Mouse (Mus musculus) kidney, embryonic 15.5 days (tissue): ENCODE results near the gene Nip7. TPM values are rescaled to one million over a fixed set of nuclear protein-coding genes. Genes with fewer than 3 reads are reported as not detected.
"Not testable (repeated sequence)": the region's sequence is repeated elsewhere in the genome, so short reads cannot be mapped to it uniquely, and the experiment has no call there.

Experiments used
- ATAC-seq: fragments of 200-750 bp; cut with Nextera tagmentation; replicated peaks from 2 replicates; pipeline ENCODE4 v1.8.0; 2017; ENCODE audit warnings: moderate TSS enrichment; ENCODE audit not compliant: low FRiP score
- H3K27ac ChIP-seq: fragments of 300-500 bp; sonication (generic); 2 replicates; pipeline ENCODE4 v1.5.1; 2015; ENCODE audit warnings: mild to moderate bottlenecking, inconsistent platforms
- H3K27me3 ChIP-seq: fragments of 300-500 bp; sonication (generic); 2 replicates; pipeline ENCODE4 v1.6.1; 2015; ENCODE audit warnings: inconsistent platforms
- H3K36me3 ChIP-seq: fragments of 300-500 bp; sonication (generic); 2 replicates; pipeline ENCODE4 v1.6.1; 2015; ENCODE audit warnings: inconsistent platforms
- H3K4me1 ChIP-seq: fragments of 300-500 bp; sonication (generic); 2 replicates; pipeline ENCODE4 v1.6.1; 2015; ENCODE audit warnings: inconsistent platforms
- H3K4me2 ChIP-seq: fragments of 300-500 bp; sonication (generic); 2 replicates; pipeline ENCODE4 v1.6.1; 2015; ENCODE audit warnings: moderate library complexity, mild to moderate bottlenecking, inconsistent platforms
- H3K4me3 ChIP-seq: fragments of 300-500 bp; sonication (generic); replicated peaks from 2 replicates; pipeline ENCODE4 v1.5.1; 2015; ENCODE audit warnings: mild to moderate bottlenecking, inconsistent platforms
- H3K9ac ChIP-seq: fragments of 300-500 bp; sonication (generic); 2 replicates; pipeline ENCODE4 v1.6.1; 2015; ENCODE audit warnings: mild to moderate bottlenecking, inconsistent platforms
- H3K9me3 ChIP-seq: fragments of 300-500 bp; sonication (generic); replicated peaks from 2 replicates; pipeline ENCODE4 v1.6.1; 2016; ENCODE audit warnings: inconsistent platforms
- WGBS: fragments of 180-500 bp; shearing (Covaris S2); methylation state at CpG from one replicate; pipeline ENCODE4 v1.1.7; 2015; ENCODE audit warnings: mixed read lengths; 5-methylcytosine and 5-hydroxymethylcytosine counted together
- polyA plus RNA-seq: library from polyadenylated mRNA; unstranded; fragments of >200 nt; fragmentation: Nextera tagmentation; extraction: Ambion mirVana; gene quantifications from 2 replicates; pipeline ENCODE4 v1.2.1, GENCODE M21; 2015

The Nip7 gene
- polyA plus RNA-seq, result 92.7 and 97.7 TPM in 2 replicates

- Histone ChIP-seq H3K4me3 (peak within 1 kb of the TSS; percentile 100), H3K27me3 (no peaks in the 10 kb centered on the region), H3K9ac (peak within 1 kb of the TSS; percentile 84), H3K9me3 (no peaks in the 10 kb centered on the region), H3K36me3 (peaks cover 61% of the 10 kb centered on the region), H3K4me2 (peak within 1 kb of the TSS; percentile 93), H3K27ac (peak within 1 kb of the TSS; percentile 78), H3K4me1 (peaks cover 25% of the 10 kb centered on the region)
- ATAC-seq, result peak; percentile 95
- under 1% methylated on average over 88 of the region's 88 CpGs for WGBS
Measured at GRCm38 (mm10) chr8:107056076-107056972, at the start of gene Nip7, which contains the start of gene Cog8. Nip7 (plus strand) TSS chr8:107056877. Cog8 (minus strand) TSS chr8:107056689.

DNA sequence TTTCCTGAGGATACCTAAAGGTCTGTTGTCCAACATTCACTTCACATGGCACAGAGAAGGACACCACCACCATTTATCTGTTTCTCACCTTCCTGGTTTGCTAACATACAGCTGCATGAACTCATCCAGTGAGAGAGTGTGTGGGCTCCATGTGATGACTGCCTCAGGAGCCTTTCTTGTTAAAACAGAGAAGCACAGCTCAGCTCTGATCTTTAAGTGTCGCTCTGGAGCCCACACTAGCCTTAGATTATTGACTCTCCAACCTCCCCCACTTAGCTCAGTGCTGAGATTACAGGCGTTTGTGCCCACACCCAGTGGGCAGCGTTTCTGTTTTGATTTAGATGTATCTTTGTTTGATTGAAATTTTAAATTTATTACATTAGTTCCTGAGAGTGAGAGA lies 48.9 kb upstream of the Nip7 start:
- WGBS, result 82% methylated on average over 3 of the region's 3 CpGs
- Histone ChIP-seq H3K4me1 (no peaks in the 10 kb centered on the region), H3K27me3 (no peaks in the 10 kb centered on the region), H3K4me3 (no peak overlapping the region), H3K9me3 (no peaks in the 10 kb centered on the region), H3K27ac (no peak overlapping the region), H3K9ac (no peak overlapping the region), H3K4me2 (no peak overlapping the region), H3K36me3 (peaks cover 74% of the 10 kb centered on the region)
- no peak for ATAC-seq

GRCm38 (mm10) chr8:107012666-107013065 lies 44.0 kb upstream of the Nip7 start:
- WGBS, result 79% methylated on average over 2 of the region's 2 CpGs
- Histone ChIP-seq H3K27me3 (no peaks in the 10 kb centered on the region), H3K36me3 (peaks cover 54% of the 10 kb centered on the region), H3K4me1 (no peaks in the 10 kb centered on the region), H3K4me3 (no peak overlapping the region), H3K4me2 (no peak overlapping the region), H3K27ac (no peak overlapping the region), H3K9me3 (no peaks in the 10 kb centered on the region), H3K9ac (no peak overlapping the region)
- ATAC-seq, result no peak

- Histone ChIP-seq H3K4me2 (no peak overlapping the region), H3K27ac (no peak overlapping the region), H3K4me3 (no peak overlapping the region), H3K27me3 (no peaks in the 10 kb centered on the region), H3K9me3 (no peaks in the 10 kb centered on the region), H3K4me1 (no peaks in the 10 kb centered on the region), H3K36me3 (peaks cover 35% of the 10 kb centered on the region), H3K9ac (no peak overlapping the region)
- 80% methylated on average over 1 of the region's 1 CpGs for WGBS
- no peak for ATAC-seq
Measured at GRCm38 (mm10) chr8:107014915-107015314, 41.8 kb upstream of the Nip7 start.

DNA sequence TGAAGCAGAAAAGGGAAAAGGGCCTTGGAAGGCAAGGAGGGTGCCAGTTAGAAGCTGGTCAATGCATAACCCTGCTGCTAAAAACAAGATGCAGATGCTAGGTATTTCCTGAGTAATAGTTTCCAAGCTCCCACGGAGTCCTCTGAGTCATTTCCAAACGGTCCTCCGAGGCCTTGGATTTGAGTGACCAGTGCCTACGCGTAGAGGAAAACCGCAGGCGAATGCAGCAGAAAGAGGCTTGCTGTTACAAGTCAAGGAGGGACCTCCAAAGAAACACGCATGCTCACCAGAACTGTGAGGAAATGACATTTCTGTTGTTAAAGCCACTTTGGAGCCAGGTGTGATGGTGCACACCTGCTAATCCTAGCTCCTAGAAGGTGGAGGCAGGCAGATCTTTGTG lies 33.2 kb upstream of the Nip7 start:
- Histone ChIP-seq H3K27me3 (no peaks in the 10 kb centered on the region), H3K4me2 (no peak overlapping the region), H3K27ac (no peak overlapping the region), H3K36me3 (no peaks in the 10 kb centered on the region), H3K4me3 (no peak overlapping the region), H3K4me1 (no peaks in the 10 kb centered on the region), H3K9ac (no peak overlapping the region), H3K9me3 (no peaks in the 10 kb centered on the region)
- ATAC-seq, result no peak
- WGBS, result 94% methylated on average over 8 of the region's 8 CpGs

DNA sequence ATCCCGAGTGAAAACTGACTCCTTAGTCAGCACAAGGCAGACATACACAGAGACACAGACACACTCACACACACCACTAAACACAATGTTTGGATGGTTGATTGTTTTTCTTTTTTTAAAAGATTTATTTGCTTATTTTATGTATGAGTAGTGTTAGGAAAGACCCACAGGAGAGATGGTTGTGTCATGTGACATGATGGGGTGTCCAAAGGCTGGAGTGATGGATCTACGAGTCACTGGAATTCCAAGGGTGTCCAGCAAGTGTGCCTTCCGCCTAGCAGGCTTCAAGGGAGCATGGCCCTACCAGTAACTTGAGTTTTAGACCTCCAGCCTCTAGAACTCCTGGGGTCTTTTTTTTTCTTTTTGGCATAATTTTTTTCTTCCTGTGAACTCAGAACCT lies 27.4 kb upstream of the Nip7 start:
- H3K9ac ChIP-seq, result no peak overlapping the region
- H3K4me3 ChIP-seq, result no peak overlapping the region
- H3K4me2 ChIP-seq, result no peak overlapping the region
- peaks cover 18% of the 10 kb centered on the region for H3K4me1 ChIP-seq
- H3K36me3 ChIP-seq, result no peaks in the 10 kb centered on the region
- H3K27ac ChIP-seq, result no peak overlapping the region
- no peaks in the 10 kb centered on the region for H3K9me3 ChIP-seq
- ATAC-seq, result no peak
- 78% methylated on average over 3 of the region's 3 CpGs for WGBS
- no peaks in the 10 kb centered on the region for H3K27me3 ChIP-seq

GRCm38 (mm10) chr8:107030058-107030457 lies 26.6 kb upstream of the Nip7 start:
- H3K27ac ChIP-seq, result 0 out of 2 replicates have a peak overlapping the region, but pooled peaks have one; percentile 18
- H3K36me3 ChIP-seq, result no peaks in the 10 kb centered on the region
- 71% methylated on average over 5 of the region's 5 CpGs for WGBS
- ATAC-seq, result no peak
- no peaks in the 10 kb centered on the region for H3K9me3 ChIP-seq
- H3K9ac ChIP-seq, result no peak overlapping the region
- peaks cover 18% of the 10 kb centered on the region for H3K4me1 ChIP-seq
- no peaks in the 10 kb centered on the region for H3K27me3 ChIP-seq
- no peak overlapping the region for H3K4me3 ChIP-seq
- no peak overlapping the region for H3K4me2 ChIP-seq

DNA sequence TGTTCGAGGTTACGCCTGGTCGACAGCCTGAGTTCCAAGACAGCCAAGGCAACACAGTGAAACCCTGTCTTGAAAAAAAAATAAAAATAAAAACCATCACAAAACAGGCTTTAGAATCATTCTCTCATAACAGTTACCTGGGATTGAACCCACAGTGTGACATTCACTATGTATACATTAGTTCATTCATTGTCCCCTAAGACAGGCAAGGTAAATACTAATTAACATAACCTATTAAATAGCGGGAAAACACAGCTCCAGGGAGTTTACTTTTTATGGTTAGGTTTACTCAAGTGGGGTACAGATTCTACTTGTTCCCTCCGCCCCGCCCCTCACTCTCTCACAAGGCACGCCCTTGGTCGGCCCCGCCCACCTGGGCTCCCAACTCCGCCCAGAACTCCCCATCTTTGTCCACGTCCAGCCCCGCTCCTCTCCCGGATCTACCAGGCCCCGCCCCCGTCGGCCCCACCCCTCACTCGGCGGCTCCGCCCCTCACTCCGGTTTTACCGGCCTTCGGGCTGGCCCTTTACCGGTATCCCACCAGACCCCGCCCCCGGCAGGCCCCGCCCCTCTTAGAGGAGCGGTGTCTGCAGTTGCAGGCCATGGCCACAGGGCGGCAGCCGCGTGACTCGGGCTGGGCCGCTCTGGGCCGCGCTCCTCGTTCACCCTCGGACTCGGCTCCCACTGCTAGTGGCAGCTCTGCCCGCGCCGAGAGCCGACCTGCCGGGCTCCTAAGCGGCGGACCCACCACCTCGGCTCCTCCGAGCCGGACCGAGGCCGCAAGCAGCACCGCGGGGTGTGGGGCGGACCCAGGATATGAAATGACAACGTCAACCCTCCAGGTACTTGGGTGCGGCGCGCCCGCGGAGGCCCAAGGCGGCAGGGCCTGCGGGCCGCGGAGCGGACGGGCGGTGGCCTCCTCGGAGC lies 25.8 kb upstream of the Nip7 start, which contains the start of gene Vps4a:
Gene Vps4a, plus strand, starts transcription at position 573 of the 927 bp plus-strand sequence.
- H3K9ac ChIP-seq, result peak within 1 kb of the TSS; percentile 98
- H3K4me2 ChIP-seq, result peak within 1 kb of the TSS; percentile 81
- H3K4me3 ChIP-seq, result peak within 1 kb of the TSS; percentile 96
- no peaks in the 10 kb centered on the region; the same call in 1 of the 2 replicates for H3K36me3 ChIP-seq
- ATAC-seq, result peak; percentile 96
- no peaks in the 10 kb centered on the region for H3K27me3 ChIP-seq
- 5% methylated on average over 66 of the region's 66 CpGs for whole genome bisulfite sequencing
- H3K4me1 ChIP-seq, result peaks cover 18% of the 10 kb centered on the region
- no peaks in the 10 kb centered on the region for H3K9me3 ChIP-seq
- H3K27ac ChIP-seq, result peak within 1 kb of the TSS; percentile 88

DNA sequence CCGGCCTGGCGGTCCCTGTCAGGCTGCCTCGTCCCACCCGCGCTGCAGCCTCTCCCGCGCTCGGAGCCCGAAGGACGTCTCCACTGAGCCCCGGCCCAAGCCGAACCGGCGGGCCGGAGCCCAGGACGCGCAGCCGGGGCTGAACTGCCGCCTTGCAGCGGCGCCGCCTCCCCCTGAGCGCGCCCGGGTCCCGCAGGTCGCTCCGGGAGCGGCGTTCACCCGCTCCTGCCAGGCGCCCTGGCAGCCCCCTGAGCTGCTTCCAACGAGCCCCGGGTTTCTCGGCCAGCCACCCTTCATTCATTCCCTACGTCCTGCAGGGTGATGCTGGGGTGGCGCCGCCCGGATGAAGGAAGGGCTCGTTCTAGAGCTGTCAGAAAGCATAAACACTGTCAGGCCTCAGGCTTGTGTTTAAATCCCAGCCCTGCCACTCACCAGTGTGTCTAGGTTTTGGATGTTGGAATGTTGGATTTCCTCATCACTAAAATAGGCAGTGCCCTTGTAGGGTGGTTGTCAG lies 25.0 kb upstream of the Nip7 start:
- Histone ChIP-seq H3K4me3 (peak overlapping the region; percentile 96), H3K27me3 (no peaks in the 10 kb centered on the region), H3K9ac (peak overlapping the region; percentile 98), H3K36me3 (peaks cover 6% of the 10 kb centered on the region), H3K4me2 (peak overlapping the region; percentile 81), H3K9me3 (no peaks in the 10 kb centered on the region), H3K27ac (peak overlapping the region; percentile 88), H3K4me1 (peaks cover 18% of the 10 kb centered on the region)
- no peak; the same call in 1 of the 2 replicates for ATAC-seq
- WGBS, result 0% methylated on average over 40 of the region's 40 CpGs

- H3K9ac ChIP-seq, ATAC-seq, H3K4me3 ChIP-seq, H3K9me3 ChIP-seq, H3K4me2 ChIP-seq, H3K27ac ChIP-seq, H3K27me3 ChIP-seq: not testable (repeated sequence)
- peaks cover 18% of the 10 kb centered on the region for H3K4me1 ChIP-seq
- WGBS, result 91% methylated on average over 2 of the region's 2 CpGs
- H3K36me3 ChIP-seq, result peaks cover 15% of the 10 kb centered on the region
Measured at GRCm38 (mm10) chr8:107033609-107034008, 23.1 kb upstream of the Nip7 start.

DNA sequence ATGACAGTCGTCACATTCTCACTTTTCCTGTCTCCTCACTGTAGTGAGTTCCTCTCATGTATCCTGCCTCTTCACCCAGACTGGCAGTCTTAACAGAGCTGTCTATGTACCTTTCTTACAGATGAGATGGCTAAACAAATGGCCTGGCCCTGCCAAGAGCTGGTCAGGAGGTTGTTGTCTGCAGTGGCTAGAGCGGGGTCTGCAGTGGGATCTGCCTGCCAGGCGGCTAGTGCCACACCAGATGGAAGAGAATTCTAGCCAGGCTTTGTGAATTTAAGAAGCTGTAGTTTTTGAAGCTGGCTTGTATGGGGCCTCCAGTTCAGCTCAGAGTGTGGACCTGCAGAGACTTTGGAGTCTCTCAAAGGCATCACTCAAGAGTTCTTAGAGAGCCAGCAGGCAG lies 21.0 kb upstream of the Nip7 start:
- no peak overlapping the region for H3K9ac ChIP-seq
- no peaks in the 10 kb centered on the region for H3K9me3 ChIP-seq
- H3K4me3 ChIP-seq, result no peak overlapping the region
- H3K27me3 ChIP-seq, result no peaks in the 10 kb centered on the region
- ATAC-seq, result no peak
- no peak overlapping the region for H3K4me2 ChIP-seq
- H3K27ac ChIP-seq, result no peak overlapping the region
- H3K36me3 ChIP-seq, result peaks cover 36% of the 10 kb centered on the region
- H3K4me1 ChIP-seq, result peaks cover 18% of the 10 kb centered on the region
- WGBS, result 88% methylated on average over 3 of the region's 3 CpGs
